ENCODE assay signal across 16 mouse cellular contexts in the genomic region with DNA sequence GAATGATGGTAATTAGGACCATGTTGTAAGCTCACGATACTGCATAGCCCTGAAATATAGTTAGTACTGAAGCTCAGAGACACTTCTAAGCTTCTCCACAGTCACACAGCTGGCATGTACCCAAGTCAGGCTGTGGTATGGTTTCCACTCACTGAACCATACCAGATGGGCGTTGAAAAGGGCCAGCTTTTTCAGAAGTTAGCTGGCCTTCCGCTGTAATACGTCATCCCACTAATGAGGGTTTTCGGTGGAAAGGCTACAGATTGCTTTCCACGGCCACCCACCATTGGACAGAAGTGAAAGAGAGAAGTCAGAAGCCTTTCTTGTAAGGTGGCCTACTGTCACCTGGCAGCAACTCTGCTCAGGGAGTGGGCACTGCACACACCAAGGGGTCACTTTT. TPM values are rescaled to one million over a fixed set of nuclear protein-coding genes. Genes with fewer than 3 reads are reported as not detected.
DNase-seq lines count a peak whose midpoint lies in the region; ATAC-seq lines count a peak whose summit lies in the region.
"Had no signal": no experiment of that assay in that cellular context is flagged by ENCODE, and none has a peak within 500 bp of the region (broad histone marks: within the 10 kb centered on the region; RNA-seq: fewer than 3 reads in every experiment).

No protein-coding gene starts in this region.

- peak overlapping the region; percentile 7; the same call in 1 of the 2 replicates for H3K27ac ChIP-seq in heart, embryonic 12.5 days (ENCODE audit: poor library complexity, severe bottlenecking)
- H3K27ac ChIP-seq: gastrocnemius, adult 2 months; kidney, embryonic 15.5 days; midbrain, embryonic 12.5 days; neural tube, embryonic 12.5 days had no signal

- H3K4me1 ChIP-seq in heart, embryonic 12.5 days (replicated peaks): peaks cover 60% of the 10 kb centered on the region
- H3K4me1 ChIP-seq: midbrain, embryonic 12.5 days; neural tube, embryonic 12.5 days had no signal

- DNase-seq in heart, postnatal 10 days: no peak
- DNase-seq in left cerebral cortex, postnatal 4 days: peak; percentile 12
- no peak for DNase-seq in left cerebral cortex, adult 8-10 months (ENCODE audit: low spot score in 2 of 2)
- DNase-seq in brain, adult 2 months (ENCODE audit: low read depth, low spot score): peak; percentile 56
- no peak for DNase-seq in right cerebral cortex, postnatal 14 days
- DNase-seq in right cerebral cortex, postnatal 4 days: no peak
- DNase-seq: cerebellum, adult 18-20 months; liver had no signal

- H3K9ac ChIP-seq in heart, embryonic 12.5 days: no peak overlapping the region
- H3K9ac ChIP-seq: kidney, embryonic 15.5 days; midbrain, embryonic 12.5 days; neural tube, embryonic 12.5 days had no signal

- H3K4me3 ChIP-seq in heart, embryonic 12.5 days: no peak overlapping the region
- H3K4me3 ChIP-seq: gastrocnemius, adult 2 months; kidney, embryonic 15.5 days; midbrain, embryonic 12.5 days; neural tube, embryonic 12.5 days had no signal

- 80% methylated on average over 6 of the region's 6 CpGs for WGBS in heart, embryonic 12.5 days

- intact Hi-C loops in heart, postnatal 10 days (cut with DNase I): loop anchor here (1.0 to 10.0 kb wide), 2 partner anchors 121 to 592 kb away; a partner anchor contains a TSS
- intact Hi-C loops in left cerebral cortex, postnatal 4 days (cut with DNase I): loop anchor here (2.0 to 10.0 kb wide), 2 partner anchors 120 to 592 kb away; a partner anchor contains a TSS

- no peaks in the 10 kb centered on the region for H3K27me3 ChIP-seq in heart, embryonic 12.5 days (replicated peaks)
- H3K27me3 ChIP-seq: kidney, embryonic 15.5 days; midbrain, embryonic 12.5 days; neural tube, embryonic 12.5 days had no signal

- peaks cover 69% of the 10 kb centered on the region for H3K36me3 ChIP-seq in heart, embryonic 12.5 days
- H3K36me3 ChIP-seq: midbrain, embryonic 12.5 days; neural tube, embryonic 12.5 days had no signal

- H3K4me2 ChIP-seq in heart, embryonic 12.5 days: no peak overlapping the region
- H3K4me2 ChIP-seq: kidney, embryonic 15.5 days; midbrain, embryonic 12.5 days; neural tube, embryonic 12.5 days had no signal

- ATAC-seq in heart, embryonic 12.5 days (ENCODE audit: insufficient number of reproducible peaks, low FRiP score): no peak
- ATAC-seq: intestine, postnatal 0 days had no signal

- no peaks in the 10 kb centered on the region for H3K9me3 ChIP-seq in heart, embryonic 12.5 days (replicated peaks)
- H3K9me3 ChIP-seq: kidney, embryonic 15.5 days; midbrain, embryonic 12.5 days; neural tube, embryonic 12.5 days had no signal

RNA-seq across cellular contexts. Expression of a gene that starts 44.3 kb away (rescaled TPM):
- 25.7 and 27.8 TPM in 2 replicates for polyA plus RNA-seq in heart, embryonic 12.5 days (2016; fragmentation: Nextera tagmentation; extraction: Ambion mirVana)
- 10 to 100 TPM; 13.0 to 15.3 TPM for total RNA-seq in heart, postnatal 10 days (2021)
- 10 to 100 TPM; 24.6 to 26.6 TPM for total RNA-seq in left cerebral cortex, postnatal 4 days (2021)
- 10 to 100 TPM; 23.4 to 28.0 (median 25.3) TPM for total RNA-seq in left cerebral cortex, adult 8-10 months (2022)

RNA-seq across cellular contexts. Expression of a gene that starts 44.4 kb away (rescaled TPM):
- polyA plus RNA-seq in heart, embryonic 12.5 days (2016; fragmentation: Nextera tagmentation; extraction: Ambion mirVana): 9.6 and 10.6 TPM in 2 replicates
- 10 to 100 TPM; 17.0 TPM for total RNA-seq in heart, postnatal 10 days (2021)
- 10 to 100 TPM; 42.6 to 44.5 TPM for total RNA-seq in left cerebral cortex, postnatal 4 days (2021)
- 10 to 100 TPM; 38.5 to 44.9 (median 42.7) TPM for total RNA-seq in left cerebral cortex, adult 8-10 months (2022)

RNA-seq across cellular contexts. Expression of a gene that starts 53.9 kb away (rescaled TPM):
- polyA plus RNA-seq in heart, embryonic 12.5 days (2016; fragmentation: Nextera tagmentation; extraction: Ambion mirVana): 203 and 205 TPM in 2 replicates
- 1,000 to 10,000 TPM; 1,415 to 1,605 TPM for total RNA-seq in heart, postnatal 10 days (2021)
- total RNA-seq in left cerebral cortex, postnatal 4 days (2021): 10 to 100 TPM; 25.2 to 26.7 TPM
- 10 to 100 TPM; 51.8 to 54.6 (median 52.9) TPM for total RNA-seq in left cerebral cortex, adult 8-10 months (2022)
- total RNA-seq: hematopoietic stem cell, adult 5-6 weeks; megakaryocyte progenitor cell, adult 5-6 weeks had no signal

Comparison
In these comparisons a context has a peak if more than half of its experiments do, and no peak if none do; other contexts are left out.
1. DNase-seq: peak in left cerebral cortex, postnatal 4 days (single experiment) and brain, adult 2 months (single experiment); none in heart, postnatal 10 days (0 of 2), left cerebral cortex, adult 8-10 months (0 of 2), right cerebral cortex, postnatal 14 days (single experiment) and right cerebral cortex, postnatal 4 days (single experiment).
2. RNA of a gene that starts 53.9 kb away (total RNA-seq): 1,415 to 1,605 TPM in heart, postnatal 10 days; 51.8 to 54.6 TPM in left cerebral cortex, adult 8-10 months and 25.2 to 26.7 TPM in left cerebral cortex, postnatal 4 days; every median in the first group is over 10 times any median in the second.